Mouse (Mus musculus) neural tube, embryonic 12.5 days (tissue): ENCODE measurements around the gene Spaca1. TPM values are rescaled to one million over a fixed set of nuclear protein-coding genes. Genes with fewer than 3 reads are reported as not detected.
"Not testable (repeated sequence)": the region's sequence is repeated elsewhere in the genome, so short reads cannot be mapped to it uniquely, and the experiment has no call there.

Experiments
- ATAC-seq: fragments of 200-750 bp; cut with Nextera tagmentation; 2 replicates; pipeline ENCODE4 v1.8.0; 2017; ENCODE audit warnings: low read depth, mild to moderate bottlenecking, moderate TSS enrichment, moderate library complexity; ENCODE audit not compliant: low FRiP score
- H3K27ac ChIP-seq: fragments of 300-500 bp; sonication (generic); 2 replicates; pipeline ENCODE4 v1.5.1; 2016
- H3K27me3 ChIP-seq: fragments of 300-500 bp; sonication (generic); replicated peaks from 2 replicates; pipeline ENCODE4 v1.6.1; 2016; ENCODE audit warnings: mild to moderate bottlenecking
- H3K36me3 ChIP-seq: fragments of 300-500 bp; sonication (generic); 2 replicates; pipeline ENCODE4 v1.6.1; 2016; ENCODE audit warnings: mild to moderate bottlenecking
- H3K4me1 ChIP-seq: fragments of 300-500 bp; sonication (generic); 2 replicates; pipeline ENCODE4 v1.6.1; 2016
- H3K4me2 ChIP-seq: fragments of 300-500 bp; sonication (generic); replicated peaks from 2 replicates; pipeline ENCODE4 v1.6.1; 2016; ENCODE audit warnings: mild to moderate bottlenecking
- H3K4me3 ChIP-seq: fragments of 300-500 bp; sonication (generic); 2 replicates; pipeline ENCODE4 v1.5.1; 2016
- H3K9ac ChIP-seq: fragments of 300-500 bp; sonication (generic); 2 replicates; pipeline ENCODE4 v1.6.1; 2016; ENCODE audit warnings: mild to moderate bottlenecking
- H3K9me3 ChIP-seq: fragments of 300-500 bp; sonication (generic); 2 replicates; pipeline ENCODE4 v1.6.1; 2016; ENCODE audit warnings: mild to moderate bottlenecking
- WGBS: fragments of 180-500 bp; shearing (Covaris S2); methylation state at CpG from one replicate; pipeline ENCODE4 v1.1.7; 2016; 5-methylcytosine and 5-hydroxymethylcytosine counted together
- polyA plus RNA-seq: library from polyadenylated mRNA; unstranded; fragments of >200 nt; fragmentation: Nextera tagmentation; extraction: Ambion mirVana; gene quantifications from 2 replicates; pipeline ENCODE4 v1.2.1, GENCODE M21; 2016

The Spaca1 gene
- 1.7 and 1.8 TPM in 2 replicates for polyA plus RNA-seq

DNA sequence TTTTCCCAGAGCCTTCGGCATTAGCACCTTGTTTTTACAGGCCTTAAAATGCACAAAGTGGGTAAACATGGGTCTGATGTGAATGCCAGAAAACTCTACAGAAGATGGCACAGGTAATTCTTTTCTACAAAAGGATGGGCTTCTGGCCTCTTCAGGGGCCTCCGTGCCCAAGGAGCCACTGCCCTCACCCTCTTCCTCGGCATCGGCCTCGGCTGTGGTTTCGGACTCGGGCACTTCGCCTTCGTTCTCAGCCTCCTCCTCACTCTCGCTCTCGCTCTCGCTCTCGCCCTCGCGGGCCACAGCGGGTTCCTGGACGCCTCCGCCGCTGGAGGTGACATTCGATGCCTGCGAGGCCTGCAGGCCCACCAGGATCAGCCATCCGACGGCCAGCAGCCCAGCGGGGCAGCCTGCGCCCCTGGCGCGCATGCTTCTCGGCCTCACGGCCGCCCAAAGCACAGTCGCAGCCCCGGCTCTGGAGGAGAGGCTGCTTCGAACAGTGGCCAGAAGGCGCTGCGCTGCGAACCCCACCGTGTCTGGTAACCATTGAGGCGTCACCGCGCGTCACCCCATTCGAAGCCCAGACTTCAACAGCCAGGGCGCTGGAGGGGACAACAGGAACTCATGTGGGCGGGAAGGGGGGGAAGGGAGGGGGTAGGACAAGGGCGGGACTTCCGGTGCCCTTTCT is at the start of gene Spaca1:
Gene Spaca1, minus strand, starts transcription at position 621 of the 685 bp plus-strand sequence.
- ATAC-seq = no peak; the same call in 1 of the 2 replicates

DNA sequence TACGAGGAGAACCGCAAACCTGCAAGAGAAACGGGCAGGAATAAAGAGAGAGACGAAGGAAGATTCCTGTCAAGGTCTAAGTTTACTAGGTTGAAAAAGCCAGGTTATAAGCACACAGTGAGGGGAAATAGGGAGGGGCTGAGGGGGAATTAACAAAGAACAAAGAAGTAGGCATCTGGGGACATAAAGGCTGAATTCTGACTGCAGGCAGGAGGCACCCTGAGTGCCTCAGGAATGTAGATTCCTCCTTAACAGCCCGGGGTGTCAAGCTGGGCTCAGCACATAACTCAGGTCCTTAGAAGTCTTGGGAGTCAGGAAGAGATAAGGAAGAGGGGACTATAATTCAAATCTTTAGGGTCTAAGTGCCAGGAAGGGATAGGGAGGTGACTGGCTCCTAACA is 37.3 kb upstream of the Spaca1 start:
- not testable (repeated sequence) for H3K9ac ChIP-seq
- 85% methylated on average over 5 of the region's 5 CpGs for WGBS

More for the DNA sequence above, at the start of gene Spaca1:
- Histone ChIP-seq H3K9ac (peak within 1 kb of the TSS; percentile 10; the same call in 1 of the 2 replicates), H3K4me2 (peak within 1 kb of the TSS; percentile 56), H3K27ac (no peak within 1 kb of the TSS), H3K27me3 (no peaks in the 10 kb centered on the region), H3K4me3 (peak within 1 kb of the TSS; percentile 13; the same call in 1 of the 2 replicates), H3K36me3 (no peaks in the 10 kb centered on the region), H3K9me3 (no peaks in the 10 kb centered on the region), H3K4me1 (no peaks in the 10 kb centered on the region)
- WGBS = 44% methylated on average over 46 of the region's 46 CpGs

DNA sequence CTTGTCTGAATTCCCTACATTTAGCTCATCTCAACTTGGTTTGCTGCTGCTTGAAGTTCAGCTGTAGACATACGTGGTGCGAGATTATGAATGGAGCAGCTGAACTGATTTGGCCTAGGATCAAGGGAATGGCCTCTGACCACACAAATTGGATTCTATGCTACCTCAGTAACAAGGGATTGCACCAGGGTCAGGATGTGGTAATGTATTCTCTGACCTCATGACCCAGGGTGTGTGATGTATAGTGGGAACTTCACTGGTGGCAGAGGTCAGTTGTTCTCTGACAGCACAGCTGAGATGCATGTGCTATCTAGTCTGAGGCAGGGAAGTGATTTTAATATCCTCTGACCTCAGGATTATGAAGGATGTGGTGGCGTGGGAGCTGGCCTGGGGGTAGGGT is 31.1 kb upstream of the Spaca1 start:
- no peak for ATAC-seq
- Histone ChIP-seq H3K4me3 (no peak overlapping the region), H3K4me2 (no peak overlapping the region)

More for the DNA sequence above, 37.3 kb upstream of the Spaca1 start:
- ATAC-seq, H3K36me3 ChIP-seq, H3K4me1 ChIP-seq, H3K4me3 ChIP-seq, H3K4me2 ChIP-seq, H3K9me3 ChIP-seq, H3K27ac ChIP-seq, H3K27me3 ChIP-seq: not testable (repeated sequence)

DNA sequence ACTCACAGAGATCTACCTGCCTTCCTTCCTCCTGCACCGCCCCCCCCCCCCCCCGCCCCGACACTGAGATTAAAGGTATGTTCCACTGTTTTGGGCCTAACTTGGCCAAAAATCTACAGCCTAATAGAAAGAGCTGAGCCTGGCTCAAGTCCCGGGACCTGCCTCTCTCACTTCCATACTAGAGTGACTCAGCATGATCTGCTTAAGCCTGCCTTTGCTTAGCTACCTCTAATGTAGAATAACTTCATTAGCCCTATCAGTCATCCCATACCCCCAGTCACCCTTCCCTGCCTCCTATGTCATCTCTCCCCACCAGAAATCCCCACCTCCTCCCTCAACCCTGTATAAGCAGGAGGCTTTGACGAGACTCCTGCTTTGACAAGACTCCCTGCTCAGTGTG is 19.0 kb upstream of the Spaca1 start:
- H3K4me2 ChIP-seq = no peak overlapping the region
- no peaks in the 10 kb centered on the region for H3K27me3 ChIP-seq
- WGBS = 88% methylated on average over 3 of the region's 5 CpGs
- no peaks in the 10 kb centered on the region for H3K9me3 ChIP-seq
- H3K4me3 ChIP-seq = no peak overlapping the region
- ATAC-seq = no peak
- H3K36me3 ChIP-seq = no peaks in the 10 kb centered on the region
- H3K27ac ChIP-seq = no peak overlapping the region
- H3K4me1 ChIP-seq = no peaks in the 10 kb centered on the region
- H3K9ac ChIP-seq = no peak overlapping the region

More for the DNA sequence above, 31.1 kb upstream of the Spaca1 start:
- H3K27me3 ChIP-seq = no peaks in the 10 kb centered on the region
- no peaks in the 10 kb centered on the region for H3K9me3 ChIP-seq
- no peak overlapping the region for H3K27ac ChIP-seq
- H3K36me3 ChIP-seq = no peaks in the 10 kb centered on the region
- 64% methylated on average over 3 of the region's 3 CpGs for WGBS
- no peak overlapping the region for H3K9ac ChIP-seq
- H3K4me1 ChIP-seq = no peaks in the 10 kb centered on the region

DNA sequence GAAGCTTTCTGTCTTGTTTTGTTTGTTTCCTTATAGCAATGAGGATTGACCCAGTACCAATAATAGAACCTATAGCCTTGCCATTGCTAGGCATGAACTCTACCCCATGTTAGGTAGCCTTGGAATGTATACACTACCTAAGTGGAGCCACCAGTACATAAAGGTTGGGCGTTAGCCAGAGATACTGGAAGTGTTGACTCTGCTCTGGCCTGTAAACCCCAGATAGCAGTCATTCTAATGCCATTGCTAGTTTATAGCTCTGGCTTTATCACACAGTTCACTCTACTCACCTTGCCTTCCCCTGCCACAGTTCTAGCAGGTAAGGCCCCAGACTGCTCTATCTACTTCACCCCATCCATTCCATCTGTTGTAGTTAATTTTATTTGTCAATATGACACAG is 8.3 kb upstream of the Spaca1 start:
- no peak for ATAC-seq

DNA sequence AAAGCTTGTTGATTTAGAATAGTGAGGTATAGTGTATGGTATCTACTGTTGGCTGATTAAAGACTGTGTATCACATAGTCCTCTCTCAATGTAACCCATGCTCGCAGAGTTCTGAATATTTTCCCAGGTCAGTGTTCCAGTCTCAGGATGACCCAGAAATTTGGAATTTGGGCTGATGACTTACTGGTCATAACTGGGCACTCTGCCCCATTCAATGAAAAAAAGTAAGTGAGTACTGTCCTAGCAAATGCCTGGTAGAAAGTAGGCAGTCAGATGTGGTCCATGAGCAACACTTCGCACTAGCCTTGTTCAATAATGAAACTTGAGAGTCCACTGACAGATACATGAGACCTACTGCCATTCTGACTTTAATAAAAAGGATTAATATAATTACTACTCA is 23.2 kb downstream of the Spaca1 start:
- no peak for ATAC-seq
- Histone ChIP-seq H3K4me2 (no peak overlapping the region), H3K36me3 (no peaks in the 10 kb centered on the region), H3K27ac (no peak overlapping the region), H3K27me3 (no peaks in the 10 kb centered on the region), H3K9ac (no peak overlapping the region), H3K4me3 (no peak overlapping the region), H3K9me3 (no peaks in the 10 kb centered on the region), H3K4me1 (no peaks in the 10 kb centered on the region)
- 86% methylated on average over 2 of the region's 2 CpGs for WGBS

More for the DNA sequence above, 8.3 kb upstream of the Spaca1 start:
- Histone ChIP-seq H3K27ac (no peak overlapping the region), H3K9ac (no peak overlapping the region), H3K4me1 (no peaks in the 10 kb centered on the region), H3K4me2 (no peak overlapping the region), H3K36me3 (no peaks in the 10 kb centered on the region), H3K9me3 (no peaks in the 10 kb centered on the region), H3K27me3 (no peaks in the 10 kb centered on the region), H3K4me3 (no peak overlapping the region)
- WGBS = 74% methylated on average over 1 of the region's 1 CpGs

DNA sequence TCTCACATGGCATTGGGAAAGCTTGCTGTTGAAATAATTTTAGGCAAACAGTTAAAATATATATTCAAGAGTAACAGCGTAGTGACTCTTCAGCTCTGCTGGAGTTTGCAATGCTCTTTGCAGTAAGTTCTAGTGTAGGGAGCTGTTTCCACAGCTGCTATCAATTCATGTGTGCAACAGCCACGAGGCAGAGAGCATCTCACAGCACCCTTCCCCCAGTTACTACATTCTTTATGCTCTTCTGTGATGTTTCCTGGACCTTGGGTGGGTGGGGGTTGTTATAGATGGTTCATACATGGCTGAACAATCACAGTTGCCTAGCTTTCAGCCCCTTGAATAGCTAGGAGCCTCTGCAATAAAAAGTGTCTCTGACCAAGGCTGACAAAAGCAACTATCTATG is 28.5 kb downstream of the Spaca1 start:
- H3K9ac ChIP-seq = no peak overlapping the region
- H3K4me3 ChIP-seq = no peak overlapping the region
- no peak overlapping the region for H3K27ac ChIP-seq
- H3K9me3 ChIP-seq = no peaks in the 10 kb centered on the region
- no peaks in the 10 kb centered on the region for H3K36me3 ChIP-seq
- H3K27me3 ChIP-seq = no peaks in the 10 kb centered on the region
- no peak overlapping the region for H3K4me2 ChIP-seq
- ATAC-seq = no peak
- H3K4me1 ChIP-seq = 0 out of 2 replicates have a peak, but pooled peaks cover 2% of the 10 kb centered on the region
- 37% methylated on average over 2 of the region's 2 CpGs for WGBS

DNA sequence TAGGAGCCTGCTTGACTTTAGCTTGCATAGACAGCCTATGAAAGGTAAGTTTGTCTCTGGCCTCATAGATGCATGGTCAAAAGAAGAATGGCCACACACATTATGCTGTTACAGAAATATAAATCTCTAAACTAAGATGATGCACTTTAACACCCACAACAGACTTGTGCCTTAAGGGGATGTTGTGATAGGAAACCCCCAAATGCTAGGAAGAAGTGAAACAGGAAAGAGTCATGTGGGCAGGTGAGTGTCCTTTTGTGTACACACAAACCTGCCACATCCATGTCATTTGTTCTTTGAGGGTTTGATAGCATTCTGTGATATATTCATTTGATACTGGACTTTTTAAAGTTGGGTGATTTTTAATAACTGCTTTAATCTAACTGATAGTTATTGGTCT is 53.6 kb downstream of the Spaca1 start:
- Histone ChIP-seq H3K9me3 (no peaks in the 10 kb centered on the region), H3K4me1 (no peaks in the 10 kb centered on the region), H3K4me2 (no peak overlapping the region), H3K36me3 (no peaks in the 10 kb centered on the region), H3K9ac (no peak overlapping the region), H3K27me3 (no peaks in the 10 kb centered on the region), H3K27ac (no peak overlapping the region), H3K4me3 (no peak overlapping the region)
- no peak for ATAC-seq

DNA sequence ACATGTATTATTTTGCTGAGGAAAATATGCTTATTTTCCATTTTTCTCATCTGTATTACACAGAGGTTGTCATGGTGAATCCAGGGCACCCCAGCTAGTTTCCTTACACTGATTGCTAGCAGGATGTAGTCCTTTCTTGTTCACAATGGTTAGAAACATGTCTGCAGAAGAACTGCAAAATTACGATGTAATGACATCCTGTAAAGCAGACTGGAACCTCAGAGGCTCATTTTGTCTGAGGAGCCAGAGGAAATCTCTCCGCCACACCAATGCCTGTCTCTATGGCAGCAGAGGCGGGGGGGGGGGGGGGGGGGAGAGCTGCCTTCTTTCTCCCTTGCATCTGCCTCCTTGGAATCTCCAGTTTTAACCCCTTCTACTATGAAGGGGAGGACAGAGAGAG is 57.3 kb downstream of the Spaca1 start:
- H3K36me3 ChIP-seq = no peaks in the 10 kb centered on the region
- H3K27ac ChIP-seq = no peak overlapping the region
- ATAC-seq = no peak
- no peaks in the 10 kb centered on the region for H3K27me3 ChIP-seq
- no peaks in the 10 kb centered on the region for H3K4me1 ChIP-seq
- no peaks in the 10 kb centered on the region for H3K9me3 ChIP-seq
- 66% methylated on average over 3 of the region's 3 CpGs for WGBS
- H3K9ac ChIP-seq = no peak overlapping the region
- no peak overlapping the region for H3K4me3 ChIP-seq
- H3K4me2 ChIP-seq = no peak overlapping the region

DNA sequence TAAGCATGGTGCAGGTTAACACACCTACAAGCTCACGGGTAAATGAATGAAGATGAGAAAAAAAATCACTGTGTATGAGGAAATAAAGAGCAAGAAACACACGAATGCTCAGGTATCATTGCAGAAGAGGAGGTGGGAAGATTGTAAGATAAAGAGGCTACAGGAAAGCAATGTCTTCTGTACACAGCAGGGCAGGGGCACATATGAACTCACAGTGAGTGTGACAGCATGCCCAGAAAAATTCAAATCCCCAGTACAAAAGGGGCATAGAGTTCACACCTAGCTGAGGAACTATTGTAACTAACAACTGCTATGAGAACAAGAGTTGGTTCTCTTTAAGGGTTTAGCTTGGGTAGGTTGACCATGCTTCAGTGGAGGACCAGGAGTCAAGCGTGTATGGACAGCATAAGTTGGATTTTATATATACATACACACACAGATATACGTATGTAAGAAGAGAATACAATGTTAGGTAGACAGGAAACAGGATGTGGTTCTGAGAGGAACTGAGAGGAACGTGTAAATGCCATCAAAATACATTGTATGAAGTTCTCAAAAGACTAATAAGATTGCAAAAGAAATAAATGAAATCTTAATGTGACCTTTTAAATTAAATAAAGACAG is 61.4 kb downstream of the Spaca1 start:
- 87% methylated on average over 5 of the region's 5 CpGs for WGBS

More for the DNA sequence above, 61.4 kb downstream of the Spaca1 start:
- no peak overlapping the region for H3K9ac ChIP-seq
- H3K9me3 ChIP-seq = no peaks in the 10 kb centered on the region
- H3K36me3 ChIP-seq = no peaks in the 10 kb centered on the region
- ATAC-seq = no peak
- H3K4me3 ChIP-seq = no peak overlapping the region
- no peaks in the 10 kb centered on the region for H3K4me1 ChIP-seq
- H3K27ac ChIP-seq = no peak overlapping the region
- H3K27me3 ChIP-seq = no peaks in the 10 kb centered on the region
- no peak overlapping the region for H3K4me2 ChIP-seq
